Mouse (Mus musculus) CH12.LX (cell line): Measurements from ENCODE around the gene Smpd1. TPM values are rescaled to one million over a fixed set of nuclear protein-coding genes. Genes with fewer than 3 reads are reported as not detected.

Experiments
- DNase-seq: peaks from one replicate; pipeline ENCODE4 v3.0.0-alpha.2; 2013; ENCODE audit errors: extremely low read depth
- H3K27ac ChIP-seq: 2 replicates; pipeline ENCODE4 v1.5.1; 2012; ENCODE audit warnings: low read depth, mild to moderate bottlenecking, control low read depth, moderate library complexity; ENCODE audit not compliant: insufficient read depth
- H3K27me3 ChIP-seq: replicated peaks from 2 replicates; pipeline ENCODE3; 2012; ENCODE audit warnings: inconsistent platforms
- H3K36me3 ChIP-seq, 2 experiments: replicated peaks in 1 of 2; 2 replicates each; pipeline versions ENCODE3 to v1.6.1; 2012; ENCODE audit warnings: inconsistent platforms in 1 of 2, low read length in 1 of 2, mild to moderate bottlenecking in 1 of 2, mixed read lengths in 1 of 2, moderate library complexity in 1 of 2; ENCODE audit not compliant: control insufficient read depth in 1 of 2, insufficient read depth in 1 of 2
- H3K4me1 ChIP-seq, 2 experiments: 2 replicates each; pipeline ENCODE4 v1.6.1; 2012; ENCODE audit warnings: inconsistent platforms in 1 of 2, moderate library complexity in 1 of 2; ENCODE audit not compliant: insufficient read depth in 2 of 2, control insufficient read depth in 1 of 2
- H3K4me2 ChIP-seq: 2 replicates; pipeline ENCODE4 v1.6.1; 2012; ENCODE audit warnings: low read depth, mild to moderate bottlenecking, control low read depth; ENCODE audit not compliant: poor library complexity, insufficient read depth, severe bottlenecking
- H3K4me3 ChIP-seq, 3 experiments: fragments of 150-350 bp in 1 of 3; sonication (generic) in 1 of 3; replicated peaks in 1 of 3; 2 replicates each; pipeline versions ENCODE3 to v1.5.1; 2011 to 2012; ENCODE audit warnings: low read depth in 2 of 3, low read length in 2 of 3, mild to moderate bottlenecking in 2 of 3, moderate library complexity in 2 of 3, control low read depth in 1 of 3, improper control_type of control experiment in 1 of 3, inconsistent platforms in 1 of 3, mixed read lengths in 1 of 3; ENCODE audit not compliant: poor library complexity in 1 of 3
- H3K79me2 ChIP-seq: replicated peaks from 2 replicates; pipeline ENCODE4 v1.6.1; 2012; ENCODE audit warnings: mild to moderate bottlenecking, moderate library complexity; ENCODE audit not compliant: control insufficient read depth, poor library complexity, insufficient read depth, severe bottlenecking; ENCODE audit errors: extremely low read depth
- H3K9ac ChIP-seq: 2 replicates; pipeline ENCODE4 v1.6.1; 2012; ENCODE audit warnings: low read depth, mild to moderate bottlenecking, control low read depth, moderate library complexity; ENCODE audit not compliant: insufficient read depth
- H3K9me3 ChIP-seq: replicated peaks from 2 replicates; pipeline ENCODE3; 2012; ENCODE audit warnings: low read length, inconsistent platforms, mixed read lengths
- BHLHE40 ChIP-seq: IDR thresholded peaks from 2 replicates; pipeline ENCODE4 v1.6.1; 2011; ENCODE audit warnings: mild to moderate bottlenecking, low read depth, low read length, improper control_type of control experiment
- CHD1 ChIP-seq: IDR thresholded peaks from 2 replicates; pipeline ENCODE4 v1.6.1; 2012; ENCODE audit warnings: low read depth, low read length, improper control_type of control experiment, inconsistent platforms
- CHD2 ChIP-seq: IDR thresholded peaks from 2 replicates; pipeline ENCODE4 v1.6.1; 2011; ENCODE audit warnings: low read length, improper control_type of control experiment
- CTCF ChIP-seq, 2 experiments: IDR thresholded peaks in 1 of 2; conservative IDR thresholded peaks in 1 of 2; 2 replicates each; pipeline ENCODE4 v1.5.1; 2011 to 2012; ENCODE audit warnings: low read depth in 2 of 2, low read length in 2 of 2, improper control_type of control experiment in 1 of 2, inconsistent platforms in 1 of 2, mild to moderate bottlenecking in 1 of 2, moderate library complexity in 1 of 2
- E2F4 ChIP-seq: IDR thresholded peaks from 2 replicates; pipeline ENCODE4 v1.6.1; 2011; ENCODE audit warnings: low read depth, low read length, improper control_type of control experiment; ENCODE audit not compliant: insufficient replicate concordance
- EP300 ChIP-seq: IDR thresholded peaks from 2 replicates; pipeline ENCODE4 v1.6.1; 2011; ENCODE audit warnings: low read length, improper control_type of control experiment
- GABPA ChIP-seq: IDR thresholded peaks from 2 replicates; pipeline ENCODE4 v1.6.1; 2012; ENCODE audit warnings: low read depth, low read length, improper control_type of control experiment, inconsistent platforms; ENCODE audit not compliant: insufficient replicate concordance
- HCFC1 ChIP-seq: IDR thresholded peaks from 2 replicates; pipeline ENCODE4 v1.6.1; 2012; ENCODE audit warnings: low read depth, mild to moderate bottlenecking, inconsistent platforms, low read length, improper control_type of control experiment
- JUND ChIP-seq: conservative IDR thresholded peaks from 2 replicates; pipeline ENCODE4 v1.6.1; 2011; ENCODE audit warnings: low read depth, low read length, improper control_type of control experiment
- MAZ ChIP-seq: IDR thresholded peaks from 2 replicates; pipeline ENCODE4 v1.6.1; 2012; ENCODE audit warnings: low read depth, mild to moderate bottlenecking, inconsistent platforms, low read length, improper control_type of control experiment, moderate library complexity
- MEF2A ChIP-seq: IDR thresholded peaks from 2 replicates; pipeline ENCODE4 v1.6.1; 2014; ENCODE audit warnings: low read depth, mild to moderate bottlenecking, inconsistent platforms, low read length, improper control_type of control experiment, borderline replicate concordance
- MXI1 ChIP-seq: IDR thresholded peaks from 2 replicates; pipeline ENCODE4 v1.6.1; 2011; ENCODE audit warnings: mild to moderate bottlenecking, low read depth, low read length, improper control_type of control experiment
- MYC ChIP-seq: IDR thresholded peaks from 2 replicates; pipeline ENCODE4 v1.6.1; 2011; ENCODE audit warnings: low read depth, mild to moderate bottlenecking, improper control_type of control experiment, low read length
- NRF1 ChIP-seq: IDR thresholded peaks from 2 replicates; pipeline ENCODE4 v1.6.1; 2014; ENCODE audit warnings: low read depth, mild to moderate bottlenecking, inconsistent platforms, low read length, improper control_type of control experiment, moderate library complexity
- PAX5 ChIP-seq: IDR thresholded peaks from 2 replicates; pipeline ENCODE4 v1.6.1; 2012; ENCODE audit warnings: low read length, inconsistent platforms, mixed read lengths
- POLR2AphosphoS2 ChIP-seq: IDR thresholded peaks from 2 replicates; pipeline ENCODE4 v1.6.1; 2011; ENCODE audit warnings: low read depth, low read length, improper control_type of control experiment
- TBP ChIP-seq: conservative IDR thresholded peaks from 2 replicates; pipeline ENCODE4 v1.6.1; 2011; ENCODE audit warnings: low read depth, low read length, improper control_type of control experiment
- TCF12 ChIP-seq: IDR thresholded peaks from 2 replicates; pipeline ENCODE4 v1.6.1; 2014; ENCODE audit warnings: low read depth, mild to moderate bottlenecking, inconsistent platforms, low read length, improper control_type of control experiment
- USF1 ChIP-seq: IDR thresholded peaks from 2 replicates; pipeline ENCODE4 v1.6.1; 2014; ENCODE audit warnings: low read depth, mild to moderate bottlenecking, inconsistent platforms, low read length, improper control_type of control experiment
- ZC3H11A ChIP-seq: IDR thresholded peaks from 2 replicates; pipeline ENCODE4 v1.6.1; 2012; ENCODE audit warnings: low read depth, mild to moderate bottlenecking, inconsistent platforms, low read length, improper control_type of control experiment
- ZKSCAN1 ChIP-seq: IDR thresholded peaks from 2 replicates; pipeline ENCODE4 v1.6.1; 2012; ENCODE audit warnings: low read depth, inconsistent platforms, low read length, improper control_type of control experiment, borderline replicate concordance
- dilution Hi-C: fragments of 300-500 bp; cut with MboI; formaldehyde crosslinking; loops from 2 replicates; pipeline ENCODE4 v1.14.3; 2020; ENCODE audit warnings: low sequenced_read_pairs; ENCODE audit not compliant: extremely low pct_unique_long_range_greater_than_20kb, extremely low pct_ligation_motif_present
- in situ Hi-C: fragments of 300-500 bp; cut with MboI; formaldehyde crosslinking; loops from 3 replicates; pipeline ENCODE4 v1.14.3; 2019; ENCODE audit warnings: low sequenced_read_pairs, low pct_ligation_motif_present, low pct_unique_long_range_greater_than_20kb, mixed read lengths
- polyA plus RNA-seq: library from polyadenylated mRNA; unstranded; fragments of >175 nt; gene quantifications from 2 replicates; pipeline ENCODE4 v1.2.1, GENCODE M21; 2012; ENCODE audit warnings: low read depth; ENCODE audit not compliant: insufficient read length
- total RNA-seq, 2 experiments: library from RNA; depleted of rRNA; stranded (reverse); fragments of 300-350 nt in 1 of 2; fragments of >200 nt in 1 of 2; gene quantifications; 2 replicates each; pipeline ENCODE4 v1.2.3; 2012 to 2014

Gene Smpd1
- total and polyA plus RNA-seq, 3 experiments: 16.9 to 22.5 (median 17.9) TPM

GRCm38 (mm10) chr7:105581094-105581703 lies 27.0 kb downstream of the Smpd1 start, which contains the start of gene Apbb1:
TSS of gene Apbb1 (minus strand) at chr7:105581653.
- in situ Hi-C loops (no loop called here), dilution Hi-C loops (no loop called here)
- H3K9ac ChIP-seq: peak within 1 kb of the TSS; percentile 4; the same call in 1 of the 2 replicates

GRCm38 (mm10) chr7:105581959-105582358 lies 27.8 kb downstream of the Smpd1 start:
- Histone ChIP-seq H3K27me3 (peaks cover 48% of the 10 kb centered on the region), H3K9ac (no peak overlapping the region), H3K36me3 (no peaks in the 10 kb centered on the region), H3K79me2 (no peaks in the 10 kb centered on the region), H3K27ac (no peak overlapping the region), H3K4me3 (no peak overlapping the region), H3K4me2 (peak overlapping the region; percentile 92; the same call in 1 of the 2 replicates), H3K4me1 (peaks cover 0 to 7% of the 10 kb centered on the region in 2 experiments; a peak in 2 of 4 replicates), H3K9me3 (peaks cover 7% of the 10 kb centered on the region)
- DNase-seq: no peak
- in situ Hi-C loops: no loop called here
- TF ChIP-seq EP300: no peak
- TF ChIP-seq MXI1: no peak
- TF ChIP-seq E2F4: no peak
- no peak for TF ChIP-seq MYC
- no peak for TF ChIP-seq ZKSCAN1
- no peak for TF ChIP-seq ZC3H11A
- no peak for TF ChIP-seq TCF12
- TF ChIP-seq CTCF (conservative IDR thresholded peaks at IDR 0.05 in 1 of 2, IDR thresholded peaks at IDR 0.05 in 1 of 2; ENCODE audit: low read depth in 2 of 2, low read length in 2 of 2): no peak
- TF ChIP-seq USF1: no peak
- TF ChIP-seq HCFC1: no peak
- TF ChIP-seq GABPA: no peak
- no peak for TF ChIP-seq NRF1
- no peak for TF ChIP-seq BHLHE40
- no peak for TF ChIP-seq MEF2A
- TF ChIP-seq POLR2AphosphoS2: no peak
- no peak for TF ChIP-seq CHD1
- TF ChIP-seq PAX5: no peak
- TF ChIP-seq TBP: no peak
- no peak for TF ChIP-seq CHD2
- no peak for TF ChIP-seq JUND
- dilution Hi-C loops: no loop called here

More at GRCm38 (mm10) chr7:105581094-105581703, 27.0 kb downstream of the Smpd1 start, which contains the start of gene Apbb1:
- H3K36me3 ChIP-seq: no peaks in the 10 kb centered on the region
- peak within 1 kb of the TSS; percentile 92 for H3K4me2 ChIP-seq
- peaks cover 54% of the 10 kb centered on the region for H3K27me3 ChIP-seq
- peaks cover 0 to 11% of the 10 kb centered on the region in 2 experiments; a peak in 2 of 4 replicates for H3K4me1 ChIP-seq
- H3K27ac ChIP-seq: no peak within 1 kb of the TSS
- peak within 1 kb of the TSS; percentile 46 to 80 (median 59) for H3K4me3 ChIP-seq
- peaks cover 7% of the 10 kb centered on the region for H3K9me3 ChIP-seq
- no peaks in the 10 kb centered on the region for H3K79me2 ChIP-seq
- TF ChIP-seq MXI1 (no peak), CHD2 (0 out of 2 replicates have a peak, but pooled peaks have one; percentile 26), MAZ (0 out of 2 replicates have a peak, but pooled peaks have one; percentile 31)
- no peak for DNase-seq
